Mouse (Mus musculus) left cerebral cortex, adult 11 months (tissue): ENCODE results near the gene Mef2b.
"Not testable (repeated sequence)": the region's sequence is repeated elsewhere in the genome, so short reads cannot be mapped to it uniquely, and the experiment has no call there.

Experiments
- DNase-seq: peaks from one replicate; pipeline ENCODE4 v3.0.0; 2022; ENCODE audit warnings: low spot score

Mef2b gene

DNA sequence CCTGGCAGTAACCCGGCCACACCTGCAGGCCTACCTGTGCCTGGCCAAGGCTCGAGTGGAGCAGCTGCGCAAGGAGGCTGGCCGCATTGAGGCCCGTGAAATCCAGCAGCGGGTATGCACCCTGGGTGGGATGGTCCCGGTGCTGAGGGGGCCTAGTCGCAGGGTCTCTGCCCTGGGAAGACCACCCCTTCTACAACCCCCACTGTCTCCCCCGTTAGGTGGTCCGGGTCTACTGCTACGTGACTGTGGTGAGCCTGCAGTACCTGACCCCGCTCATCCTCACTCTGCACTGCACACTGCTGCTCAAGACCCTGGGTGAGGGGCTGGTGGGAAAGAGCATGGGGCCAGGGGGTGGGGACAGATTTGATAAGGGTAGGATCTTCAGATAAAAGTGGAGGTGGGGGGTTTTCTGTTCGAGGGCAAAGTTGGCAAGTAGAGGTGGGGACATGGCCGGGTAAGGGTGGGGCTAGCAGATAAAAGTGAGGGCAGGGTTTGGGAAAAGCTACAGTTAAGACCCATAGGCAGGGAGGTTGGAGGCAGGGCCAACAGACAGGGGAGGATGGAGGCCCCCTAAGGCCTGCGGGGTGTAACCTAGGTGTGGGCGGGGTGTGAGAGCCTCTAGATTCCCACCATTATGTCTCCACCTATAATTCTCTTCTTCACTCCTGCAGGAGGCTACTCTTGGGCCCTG is 41.8 kb downstream of the Mef2b start:
- no peak for DNase-seq

DNA sequence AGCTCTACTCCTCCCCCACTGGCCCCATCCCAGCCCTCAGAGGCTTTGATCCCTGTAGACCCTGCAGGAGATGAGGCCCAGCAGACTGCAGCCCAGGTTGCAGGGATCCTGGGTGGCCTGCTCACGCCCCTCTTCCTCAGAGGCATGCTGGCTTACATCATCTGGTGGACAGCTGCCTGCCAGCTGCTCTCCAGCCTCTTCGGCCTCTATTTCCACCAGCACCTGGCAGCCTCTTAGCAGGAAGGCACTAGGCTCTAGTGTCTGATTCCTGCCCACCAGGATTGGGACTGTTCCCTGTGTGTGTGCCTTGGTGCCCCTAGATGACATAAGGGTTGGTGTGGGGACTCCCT is 42.4 kb downstream of the Mef2b start:
- no peak for DNase-seq

DNA sequence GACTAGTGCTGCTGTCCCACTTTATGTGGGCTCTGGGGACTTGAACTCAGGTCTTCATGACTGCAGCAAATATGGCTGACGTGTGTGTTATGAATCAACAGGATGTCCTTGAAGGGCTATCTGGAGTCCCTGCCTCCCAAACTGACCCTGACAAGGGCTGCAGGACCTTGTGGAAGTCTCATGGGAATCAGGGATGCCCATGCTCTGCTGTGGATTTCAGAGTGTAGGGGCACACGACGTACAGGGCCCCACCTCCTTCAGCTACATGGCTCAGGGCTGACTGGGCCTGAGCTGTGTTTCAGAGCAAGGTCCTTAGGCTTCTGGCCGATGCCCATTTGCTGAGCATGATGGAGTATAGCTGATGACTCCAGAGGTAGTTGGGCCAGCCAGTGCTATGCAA is 43.7 kb downstream of the Mef2b start:
- no peak for DNase-seq

- no peak for DNase-seq
Observed at GRCm38 (mm10) chr8:70188707-70189106, 49.2 kb downstream of the Mef2b start.

- DNase-seq, result no peak
Observed at GRCm38 (mm10) chr8:70193238-70193637, 53.7 kb downstream of the Mef2b start.

DNA sequence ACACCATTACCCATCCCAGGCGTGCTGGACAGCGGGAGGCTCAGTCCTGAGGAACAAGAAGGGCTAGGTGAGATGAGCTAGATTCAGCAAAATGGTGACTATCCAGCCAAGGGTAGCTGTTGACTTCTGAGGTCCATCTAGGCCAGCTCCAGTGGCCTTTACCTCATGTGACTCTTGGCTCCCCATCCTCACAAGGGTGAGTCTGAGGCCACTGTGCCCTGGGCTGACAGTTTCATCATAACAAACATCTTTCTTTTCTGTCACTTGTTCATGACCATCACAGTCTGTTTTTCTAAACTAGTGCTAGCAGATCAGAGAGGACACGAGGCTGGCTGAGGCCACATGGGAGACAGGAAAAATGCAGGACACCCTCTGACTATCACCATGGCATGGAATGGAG is 54.7 kb downstream of the Mef2b start:
- no peak for DNase-seq

DNA sequence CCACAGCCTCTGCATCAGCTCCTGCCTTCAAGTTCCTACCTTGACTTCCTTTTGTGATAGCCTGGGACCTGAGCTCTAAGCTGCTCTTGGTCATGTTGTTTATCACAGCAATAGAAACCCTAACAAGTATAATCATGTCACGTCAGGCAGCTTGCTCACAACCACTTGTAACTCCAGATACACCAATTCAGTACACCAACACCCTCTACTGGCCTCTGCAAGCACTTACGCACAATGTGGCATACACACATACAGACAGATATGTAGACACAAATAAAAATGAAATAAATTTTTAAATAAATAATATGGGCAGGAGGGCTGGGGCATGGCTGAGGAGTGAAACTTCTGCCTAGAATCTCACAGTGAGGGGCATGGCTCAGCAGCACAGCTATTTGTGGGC is 56.3 kb downstream of the Mef2b start:
- no peak for DNase-seq

DNA sequence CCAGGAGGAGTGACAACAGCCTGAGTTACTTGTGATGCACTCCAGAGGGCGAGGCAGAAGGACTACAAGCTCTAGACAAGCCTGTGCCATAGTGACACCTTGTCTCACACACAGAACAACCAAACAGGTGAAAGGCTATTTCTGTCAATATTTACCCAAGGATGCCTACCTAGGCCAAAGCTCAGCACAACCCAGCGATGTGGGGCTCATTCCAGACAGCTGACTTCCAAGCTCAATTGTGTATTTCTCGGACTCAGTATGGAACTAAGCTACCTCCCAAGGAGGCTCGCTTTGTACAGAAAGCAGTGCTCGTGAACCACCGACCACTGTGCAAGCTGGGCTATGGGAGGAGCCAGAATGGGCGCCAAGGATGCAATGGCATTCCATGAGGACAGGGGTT is 58.1 kb downstream of the Mef2b start:
- no peak for DNase-seq

DNA sequence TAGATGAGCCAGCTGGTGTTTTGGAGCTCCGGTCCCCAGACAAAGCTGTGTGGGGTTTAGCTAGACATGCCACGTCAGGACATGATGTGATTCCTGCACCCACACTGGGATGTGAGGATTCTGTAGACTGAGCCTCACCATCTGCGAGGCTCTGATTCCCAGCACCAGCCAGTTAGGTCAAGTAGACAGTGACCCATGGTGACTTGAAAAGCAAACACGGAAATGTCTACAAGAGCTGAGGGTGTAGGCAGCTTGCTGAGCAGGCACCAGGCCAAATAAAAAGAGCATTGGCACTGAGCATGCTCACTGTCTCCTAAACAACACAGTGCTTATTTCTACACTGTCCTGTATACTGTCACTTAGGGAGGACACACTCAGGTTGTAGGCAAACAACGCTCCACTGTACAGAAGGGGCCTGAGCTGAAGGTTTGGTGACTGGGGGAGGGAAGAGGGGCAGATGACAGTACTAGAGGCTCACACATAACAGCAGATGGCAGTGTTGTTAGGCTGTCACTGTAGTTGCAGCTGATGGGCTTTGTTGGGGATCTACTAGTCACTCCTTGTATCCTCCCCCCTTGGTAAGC is 60.7 kb downstream of the Mef2b start:
- DNase-seq, result no peak

GRCm38 (mm10) chr8:70201417-70201816 is 61.9 kb downstream of the Mef2b start:
- DNase-seq, result no peak

GRCm38 (mm10) chr8:70203072-70203471 is 63.6 kb downstream of the Mef2b start:
- no peak for DNase-seq

- no peak for DNase-seq
Observed at GRCm38 (mm10) chr8:70204757-70205156, 65.2 kb downstream of the Mef2b start.

DNA sequence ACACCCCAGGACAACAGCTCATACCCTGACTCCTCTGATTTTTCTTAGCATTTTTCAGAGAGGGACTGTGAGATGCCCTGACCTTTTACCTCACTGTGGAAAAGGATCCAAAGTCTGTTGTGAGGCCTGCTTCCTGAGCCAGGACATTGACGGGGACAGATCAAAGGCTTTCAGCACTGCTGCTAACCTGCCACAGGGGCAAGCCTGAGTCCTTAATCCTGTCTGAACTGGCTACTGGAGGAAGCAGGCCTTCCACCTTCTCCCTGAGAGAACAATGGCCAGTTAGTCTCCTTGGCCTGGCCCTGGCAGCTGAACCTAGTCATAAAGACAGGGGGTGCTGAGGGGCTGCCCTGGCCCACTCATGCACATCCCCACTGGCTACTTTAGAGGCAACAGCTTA is 68.6 kb downstream of the Mef2b start:
- DNase-seq, result no peak

- DNase-seq, result no peak
Observed at GRCm38 (mm10) chr8:70210538-70210937, 71.0 kb downstream of the Mef2b start.

GRCm38 (mm10) chr8:70211275-70211674 is 71.8 kb downstream of the Mef2b start:
- no peak for DNase-seq

DNA sequence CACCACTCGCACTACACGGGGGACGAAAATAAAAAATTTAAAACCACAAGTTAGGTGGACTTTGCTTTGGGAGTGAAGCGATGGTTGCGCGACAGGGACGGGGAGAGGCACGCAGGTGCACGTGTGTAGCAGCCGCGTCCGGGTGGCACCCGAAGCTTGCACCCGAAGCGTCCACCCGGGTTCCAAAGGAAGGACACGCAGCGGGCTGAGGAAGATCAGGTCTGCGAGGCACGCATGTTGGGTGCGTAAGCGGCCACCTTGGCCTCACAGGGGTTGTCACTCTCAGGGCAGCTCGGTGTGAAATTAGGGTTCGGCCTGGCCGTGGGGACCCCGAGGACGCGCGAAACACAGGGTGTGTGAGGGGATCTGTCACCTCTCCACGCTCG is 72.2 kb downstream of the Mef2b start:
- DNase-seq, result no peak

GRCm38 (mm10) chr8:70212112-70213055 is 72.9 kb downstream of the Mef2b start, which contains the start of gene Slc25a42:
Slc25a42 (minus strand) TSS chr8:70212305.
- peak; percentile 99 for DNase-seq

DNA sequence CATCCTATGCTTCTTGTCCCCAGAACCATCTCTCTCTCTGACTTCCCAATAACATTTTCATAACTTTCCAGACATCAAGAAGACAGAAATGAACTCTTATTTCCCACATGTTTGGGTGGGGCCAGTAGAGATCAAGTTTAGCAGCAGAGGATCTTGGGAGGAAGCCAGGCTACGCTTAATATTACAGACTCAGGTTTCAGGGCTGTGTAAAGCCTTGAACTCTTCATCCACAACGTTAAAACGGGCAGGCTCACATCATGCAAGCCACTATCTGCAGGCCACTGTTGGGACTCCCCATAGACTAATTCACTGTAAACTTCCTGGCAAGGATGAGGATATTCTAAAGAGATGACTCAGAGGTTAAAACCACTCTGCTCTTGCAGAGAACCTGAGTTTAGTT is 74.9 kb downstream of the Mef2b start:
- no peak for DNase-seq

- no peak for DNase-seq
Observed at GRCm38 (mm10) chr8:70215092-70215491, 75.6 kb downstream of the Mef2b start.

GRCm38 (mm10) chr8:70216161-70216560 is 76.7 kb downstream of the Mef2b start:
- not testable (repeated sequence) for DNase-seq

DNA sequence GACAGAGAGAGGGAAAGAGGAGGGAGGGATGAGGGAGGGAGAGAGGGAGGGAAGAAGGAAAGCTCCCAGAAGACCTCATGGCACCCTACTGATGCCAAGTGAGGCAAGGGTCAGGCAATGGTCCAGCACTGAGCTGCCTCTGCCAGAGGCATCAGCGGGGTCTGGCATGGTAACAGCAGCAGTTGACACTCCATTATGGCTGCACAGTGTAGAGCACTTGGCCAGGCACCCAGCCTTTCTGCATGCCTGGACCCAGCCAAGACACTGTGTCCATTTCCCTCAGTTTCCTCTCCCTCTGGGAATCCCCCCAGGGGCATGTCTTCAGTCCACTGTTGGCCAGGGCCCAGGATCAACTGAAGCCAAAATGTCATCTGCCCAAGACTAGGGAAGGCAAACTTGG is 77.1 kb downstream of the Mef2b start:
- DNase-seq, result peak; percentile 79
